21 mouse cellular contexts compared by ENCODE assay signal in the genomic region with DNA sequence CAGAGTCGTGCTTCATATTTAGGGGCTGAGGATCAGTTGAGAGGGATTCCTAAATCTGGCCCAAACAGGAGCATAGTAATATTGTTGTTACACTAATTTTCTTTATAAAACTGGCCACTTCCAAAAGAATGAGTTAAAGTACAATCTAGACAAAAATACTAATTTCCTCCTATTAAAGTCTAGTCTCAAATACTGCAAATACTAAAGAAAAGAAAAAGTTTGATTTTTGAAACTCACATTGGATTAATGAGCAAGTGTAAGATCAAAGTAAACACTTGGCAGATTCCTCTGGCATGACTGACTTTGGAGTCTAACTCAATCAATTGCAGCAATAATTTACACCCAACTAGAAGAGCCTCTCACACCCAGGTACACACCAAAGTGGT.
DNase-seq lines count a peak whose midpoint lies in the region; ATAC-seq and TF ChIP-seq lines count a peak whose summit lies in the region.
"Had no signal": no experiment of that assay in that cellular context is flagged by ENCODE, and none has a peak within 500 bp of the region (broad histone marks: within the 10 kb centered on the region; RNA-seq: fewer than 3 reads in every experiment).

No protein-coding gene starts in this region.

- 22% methylated on average over 1 of the region's 1 CpGs for WGBS in heart, embryonic 12.5 days
- WGBS in kidney, embryonic 16.5 days: 47% methylated on average over 1 of the region's 1 CpGs
- 13% methylated on average over 1 of the region's 1 CpGs for WGBS in stomach, embryonic 14.5 days
- WGBS in stomach, postnatal 0 days: 11% methylated on average over 1 of the region's 1 CpGs

- peak overlapping the region; percentile 77 for H3K27ac ChIP-seq in heart, embryonic 12.5 days (ENCODE audit: poor library complexity, severe bottlenecking)
- H3K27ac ChIP-seq in kidney, embryonic 16.5 days (ENCODE audit: low read length): peak overlapping the region; percentile 48; the same call in 1 of the 2 replicates
- peak overlapping the region; percentile 6; the same call in 1 of the 2 replicates for H3K27ac ChIP-seq in stomach, embryonic 14.5 days (ENCODE audit: low read length)
- no peak overlapping the region for H3K27ac ChIP-seq in stomach, postnatal 0 days (replicated peaks)
- H3K27ac ChIP-seq: embryonic facial prominence, embryonic 13.5 days; forebrain, embryonic 10.5 days; hindbrain, embryonic 12.5 days; hindbrain, postnatal 0 days; liver, embryonic 12.5 days; midbrain, embryonic 12.5 days; neural tube, embryonic 12.5 days had no signal

- TF ChIP-seq CTCF in stomach, postnatal 0 days (IDR thresholded peaks at IDR 0.05; ENCODE audit: low read depth): no peak

- no peak for ATAC-seq in heart, embryonic 12.5 days (ENCODE audit: insufficient number of reproducible peaks, low FRiP score)
- ATAC-seq in kidney, embryonic 16.5 days (ENCODE audit: low FRiP score, low TSS enrichment): no peak
- ATAC-seq in stomach, embryonic 14.5 days (ENCODE audit: insufficient number of reproducible peaks, insufficient read depth, low FRiP score, low read depth): no peak
- ATAC-seq in stomach, postnatal 0 days (ENCODE audit: low FRiP score, low TSS enrichment): no peak
- ATAC-seq in megakaryocyte-erythroid progenitor cell, adult 5-6 weeks (replicated peaks; ENCODE audit: low FRiP score, low TSS enrichment, poor library complexity, severe bottlenecking): no peak
- ATAC-seq: forebrain, embryonic 16.5 days; hindbrain, postnatal 0 days; liver, embryonic 12.5 days had no signal

- TF ChIP-seq EP300 in stomach, postnatal 0 days (optimal IDR thresholded peaks at IDR 0.05): no peak

- no peak overlapping the region for H3K4me2 ChIP-seq in heart, embryonic 12.5 days
- no peak overlapping the region for H3K4me2 ChIP-seq in kidney, embryonic 16.5 days (replicated peaks; ENCODE audit: low read depth, low read length)
- no peak overlapping the region for H3K4me2 ChIP-seq in stomach, embryonic 14.5 days (replicated peaks; ENCODE audit: low read depth, low read length)
- no peak overlapping the region for H3K4me2 ChIP-seq in stomach, postnatal 0 days (replicated peaks; ENCODE audit: low read depth)
- H3K4me2 ChIP-seq: embryonic facial prominence, embryonic 13.5 days; hindbrain, embryonic 12.5 days; limb, embryonic 13.5 days; liver, embryonic 12.5 days; midbrain, embryonic 12.5 days; neural tube, embryonic 12.5 days had no signal

- H3K9ac ChIP-seq in heart, embryonic 12.5 days: no peak overlapping the region
- H3K9ac ChIP-seq in kidney, embryonic 16.5 days (replicated peaks; ENCODE audit: low read length): no peak overlapping the region
- no peak overlapping the region for H3K9ac ChIP-seq in stomach, embryonic 14.5 days (replicated peaks; ENCODE audit: low read depth, low read length)
- no peak overlapping the region for H3K9ac ChIP-seq in stomach, postnatal 0 days (ENCODE audit: low read length)
- H3K9ac ChIP-seq: embryonic facial prominence, embryonic 13.5 days; hindbrain, embryonic 12.5 days; limb, embryonic 13.5 days; liver, embryonic 12.5 days; midbrain, embryonic 12.5 days; neural tube, embryonic 12.5 days had no signal

- no peaks in the 10 kb centered on the region for H3K9me3 ChIP-seq in heart, embryonic 12.5 days (replicated peaks)
- no peaks in the 10 kb centered on the region for H3K9me3 ChIP-seq in kidney, embryonic 16.5 days (ENCODE audit: low read length)
- H3K9me3 ChIP-seq in stomach, embryonic 14.5 days (ENCODE audit: control insufficient read depth, low read depth, low read length): no peaks in the 10 kb centered on the region
- no peaks in the 10 kb centered on the region for H3K9me3 ChIP-seq in stomach, postnatal 0 days (ENCODE audit: control insufficient read depth, low read length)
- H3K9me3 ChIP-seq: embryonic facial prominence, embryonic 13.5 days; forebrain, embryonic 10.5 days; hindbrain, embryonic 12.5 days; limb, embryonic 13.5 days; liver, embryonic 12.5 days; midbrain, embryonic 12.5 days; neural tube, embryonic 12.5 days had no signal

- peaks cover 43% of the 10 kb centered on the region for H3K4me1 ChIP-seq in heart, embryonic 12.5 days (replicated peaks)
- H3K4me1 ChIP-seq in kidney, embryonic 16.5 days (ENCODE audit: insufficient read depth, low read length): peaks cover 38% of the 10 kb centered on the region
- peaks cover 45% of the 10 kb centered on the region for H3K4me1 ChIP-seq in stomach, embryonic 14.5 days (ENCODE audit: control insufficient read depth, insufficient read depth, low read length)
- H3K4me1 ChIP-seq in stomach, postnatal 0 days (replicated peaks; ENCODE audit: control insufficient read depth, insufficient read depth): peaks cover 5% of the 10 kb centered on the region

- intact Hi-C loops in heart, postnatal 10 days (cut with DNase I): no loop called here

- H3K4me3 ChIP-seq in heart, embryonic 12.5 days: no peak overlapping the region
- no peak overlapping the region for H3K4me3 ChIP-seq in kidney, embryonic 16.5 days (ENCODE audit: low read length)
- no peak overlapping the region for H3K4me3 ChIP-seq in stomach, embryonic 14.5 days (ENCODE audit: low read depth, low read length)
- no peak overlapping the region for H3K4me3 ChIP-seq in stomach, postnatal 0 days (ENCODE audit: low read depth, low read length)
- H3K4me3 ChIP-seq: embryonic facial prominence, embryonic 13.5 days; forebrain, embryonic 10.5 days; hindbrain, embryonic 12.5 days; limb, embryonic 13.5 days; liver, embryonic 12.5 days; midbrain, embryonic 12.5 days; myocyte; neural tube, embryonic 12.5 days had no signal

- no peaks in the 10 kb centered on the region for H3K27me3 ChIP-seq in heart, embryonic 12.5 days (replicated peaks)
- no peaks in the 10 kb centered on the region for H3K27me3 ChIP-seq in kidney, embryonic 16.5 days (ENCODE audit: insufficient read depth, low read length)
- H3K27me3 ChIP-seq in stomach, embryonic 14.5 days (ENCODE audit: control insufficient read depth, insufficient read depth, low read length): no peaks in the 10 kb centered on the region
- no peaks in the 10 kb centered on the region for H3K27me3 ChIP-seq in stomach, postnatal 0 days (ENCODE audit: control insufficient read depth, insufficient read depth, low read length)
- H3K27me3 ChIP-seq: embryonic facial prominence, embryonic 13.5 days; hindbrain, embryonic 12.5 days; limb, embryonic 13.5 days; liver, embryonic 12.5 days; midbrain, embryonic 12.5 days; neural tube, embryonic 12.5 days had no signal

- DNase-seq in heart, postnatal 10 days: no peak
- DNase-seq in kidney, postnatal 36 days: no peak
- DNase-seq in stomach, postnatal 0 days (ENCODE audit: low spot score): no peak
- DNase-seq: cerebellum, adult 11-12 months; cerebellum, postnatal 10 days; thymus, adult 2 months; thymus, postnatal 36 days had no signal

- no peaks in the 10 kb centered on the region for H3K36me3 ChIP-seq in heart, embryonic 12.5 days
- no peaks in the 10 kb centered on the region for H3K36me3 ChIP-seq in kidney, embryonic 16.5 days (ENCODE audit: insufficient read depth, low read length)
- no peaks in the 10 kb centered on the region for H3K36me3 ChIP-seq in stomach, embryonic 14.5 days (ENCODE audit: control insufficient read depth, insufficient read depth, low read length)
- no peaks in the 10 kb centered on the region for H3K36me3 ChIP-seq in stomach, postnatal 0 days (ENCODE audit: control insufficient read depth, insufficient read depth, low read length)
- H3K36me3 ChIP-seq: embryonic facial prominence, embryonic 13.5 days; forebrain, embryonic 10.5 days; hindbrain, embryonic 12.5 days; limb, embryonic 13.5 days; liver, embryonic 12.5 days; midbrain, embryonic 12.5 days; neural tube, embryonic 12.5 days had no signal
